Mouse (Mus musculus) spleen, adult 2 months (tissue): ENCODE measurements at regions not wholly inside any gene's neighbourhood (a gene's known extent, or its start where the extent isn't known, plus 50 kb on each side); places are given as distances from the start of the nearest gene placed in this dataset.

Experiments
- CTCF ChIP-seq: fragments of 200-500 bp; IDR thresholded peaks from 2 replicates; pipeline ENCODE4 v1.5.1; 2011; ENCODE audit warnings: mild to moderate bottlenecking, inconsistent platforms; ENCODE audit not compliant: insufficient read depth, insufficient read length, insufficient replicate concordance; ENCODE audit errors: extremely low read depth
- POLR2A ChIP-seq: fragments of 200-500 bp; IDR thresholded peaks from 2 replicates; pipeline ENCODE4 v1.6.1; 2011; ENCODE audit warnings: low read depth, low read length, inconsistent platforms

- TF ChIP-seq CTCF = no peak
- no peak for TF ChIP-seq POLR2A
Measured at GRCm38 (mm10) chr1:184462481-184463124, 269.8 kb downstream of the Hlx start.
